Mouse (Mus musculus): ENCODE measurements at regions not wholly inside any gene's neighbourhood (a gene's known extent, or its start where the extent isn't known, plus 50 kb on each side); places are given as distances from the start of the nearest gene placed in this dataset.

DNA sequence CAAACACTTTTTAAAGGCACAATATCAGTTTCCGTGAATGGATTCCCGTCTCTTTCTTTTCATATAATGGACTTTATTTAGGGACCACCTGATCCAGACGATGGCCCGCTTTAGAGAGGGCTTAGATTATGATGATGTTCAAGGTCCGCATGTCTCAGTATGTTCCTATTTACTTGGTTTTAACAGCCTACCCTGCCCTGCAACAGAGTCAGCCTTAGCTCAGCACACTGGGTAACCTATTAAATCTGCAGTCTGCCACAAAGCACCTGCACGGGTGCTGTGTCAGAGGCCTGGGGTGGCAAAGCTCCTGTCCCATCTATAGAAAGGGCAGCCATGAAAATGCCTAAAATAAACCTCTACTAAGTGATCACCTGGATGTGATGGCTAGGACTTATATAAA lies 280.2 kb upstream of the Pkn2 start:
- Histone ChIP-seq H3K4me2 (replicated peaks; ENCODE audit: low read depth, low read length) (no peak overlapping the region), H3K27me3 (ENCODE audit: control insufficient read depth, insufficient read depth, low read length) (no peaks in the 10 kb centered on the region), H3K36me3 (ENCODE audit: control insufficient read depth, insufficient read depth, low read length) (no peaks in the 10 kb centered on the region), H3K27ac (ENCODE audit: low read length) (no peak overlapping the region), H3K9me3 (ENCODE audit: control insufficient read depth, low read depth, low read length) (no peaks in the 10 kb centered on the region), H3K9ac (replicated peaks; ENCODE audit: low read depth, low read length) (no peak overlapping the region), H3K4me3 (ENCODE audit: low read depth, low read length) (no peak overlapping the region), H3K4me1 (ENCODE audit: control insufficient read depth, insufficient read depth, low read length) (no peaks in the 10 kb centered on the region)
- WGBS, result 90% methylated on average over 6 of the region's 6 CpGs
- no peak for ATAC-seq (ENCODE audit: insufficient number of reproducible peaks, insufficient read depth, low FRiP score, low read depth)

DNA sequence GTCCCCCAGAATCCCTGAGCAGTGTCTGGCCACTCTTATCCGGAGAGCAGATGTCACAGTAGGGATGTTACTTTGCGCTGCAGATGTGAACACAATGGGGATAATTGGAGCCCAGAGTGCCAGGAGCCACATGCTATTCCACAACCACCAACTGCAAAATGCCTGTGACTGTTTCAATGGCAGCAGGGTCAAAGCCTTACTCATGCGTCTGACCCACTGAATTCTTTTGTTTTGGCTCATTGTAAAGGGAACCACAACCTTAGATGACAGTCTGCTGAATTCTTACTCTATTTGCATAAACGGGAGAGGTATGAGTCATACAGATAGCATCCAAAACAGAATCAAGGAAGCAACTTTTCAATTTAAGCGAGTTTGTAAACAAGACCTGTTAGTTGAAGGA lies 276.8 kb upstream of the Pkn2 start:
- Histone ChIP-seq H3K27ac (ENCODE audit: low read length) (no peak overlapping the region), H3K36me3 (ENCODE audit: control insufficient read depth, insufficient read depth, low read length) (no peaks in the 10 kb centered on the region), H3K9me3 (ENCODE audit: control insufficient read depth, low read depth, low read length) (no peaks in the 10 kb centered on the region), H3K4me1 (ENCODE audit: control insufficient read depth, insufficient read depth, low read length) (no peaks in the 10 kb centered on the region), H3K9ac (replicated peaks; ENCODE audit: low read depth, low read length) (no peak overlapping the region), H3K4me2 (replicated peaks; ENCODE audit: low read depth, low read length) (no peak overlapping the region), H3K27me3 (ENCODE audit: control insufficient read depth, insufficient read depth, low read length) (no peaks in the 10 kb centered on the region), H3K4me3 (ENCODE audit: low read depth, low read length) (no peak overlapping the region)
- WGBS, result 68% methylated on average over 5 of the region's 5 CpGs
- ATAC-seq (ENCODE audit: insufficient number of reproducible peaks, insufficient read depth, low FRiP score, low read depth), result no peak

DNA sequence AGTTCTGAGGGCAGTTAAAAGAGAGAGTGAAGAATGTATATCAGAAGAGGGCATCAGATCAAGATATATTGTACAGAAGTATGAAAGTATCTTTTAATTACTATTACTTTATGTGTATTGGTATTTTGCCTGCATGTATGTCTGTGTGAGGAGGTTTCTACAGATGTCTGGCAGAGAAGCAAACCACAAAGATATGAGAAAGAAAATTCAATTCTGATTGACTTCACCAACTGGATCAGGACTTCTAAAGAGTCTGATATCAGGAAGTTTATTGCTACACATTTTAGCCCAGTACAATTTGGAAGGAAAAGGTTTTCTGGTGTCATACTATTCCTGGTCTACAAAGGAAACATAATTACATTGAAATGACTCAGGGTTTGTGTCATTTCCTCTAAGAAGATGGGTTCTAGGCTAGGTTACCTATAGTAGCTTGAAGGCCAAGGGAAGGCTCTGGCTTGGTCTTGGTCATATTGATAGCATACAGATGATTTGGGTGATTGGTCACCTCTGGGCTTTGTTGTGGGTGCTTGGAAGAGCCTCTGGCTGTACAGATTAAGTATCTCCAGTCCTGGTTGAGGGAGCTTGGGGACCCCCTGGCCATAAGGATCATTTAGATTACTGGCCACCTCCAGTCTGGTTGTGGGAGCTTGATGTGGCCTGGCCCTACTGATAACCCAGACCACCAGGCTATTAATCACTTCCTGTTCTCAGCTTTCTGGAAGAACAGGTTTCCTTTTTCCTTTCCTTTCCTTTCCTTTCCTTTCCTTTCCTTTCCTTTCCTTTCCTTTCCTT lies 275.1 kb upstream of the Pkn2 start:
- no peaks in the 10 kb centered on the region for H3K4me1 ChIP-seq (ENCODE audit: control insufficient read depth, insufficient read depth, low read length)
- no peak overlapping the region for H3K27ac ChIP-seq (ENCODE audit: low read length)
- no peak overlapping the region for H3K4me2 ChIP-seq (replicated peaks; ENCODE audit: low read depth, low read length)
- H3K27me3 ChIP-seq (ENCODE audit: control insufficient read depth, insufficient read depth, low read length), result no peaks in the 10 kb centered on the region
- no peaks in the 10 kb centered on the region for H3K36me3 ChIP-seq (ENCODE audit: control insufficient read depth, insufficient read depth, low read length)
- H3K9ac ChIP-seq (replicated peaks; ENCODE audit: low read depth, low read length), result no peak overlapping the region
- no peak for ATAC-seq (ENCODE audit: insufficient number of reproducible peaks, insufficient read depth, low FRiP score, low read depth)
- H3K9me3 ChIP-seq (ENCODE audit: control insufficient read depth, low read depth, low read length), result no peaks in the 10 kb centered on the region
- no peak overlapping the region for H3K4me3 ChIP-seq (ENCODE audit: low read depth, low read length)

DNA sequence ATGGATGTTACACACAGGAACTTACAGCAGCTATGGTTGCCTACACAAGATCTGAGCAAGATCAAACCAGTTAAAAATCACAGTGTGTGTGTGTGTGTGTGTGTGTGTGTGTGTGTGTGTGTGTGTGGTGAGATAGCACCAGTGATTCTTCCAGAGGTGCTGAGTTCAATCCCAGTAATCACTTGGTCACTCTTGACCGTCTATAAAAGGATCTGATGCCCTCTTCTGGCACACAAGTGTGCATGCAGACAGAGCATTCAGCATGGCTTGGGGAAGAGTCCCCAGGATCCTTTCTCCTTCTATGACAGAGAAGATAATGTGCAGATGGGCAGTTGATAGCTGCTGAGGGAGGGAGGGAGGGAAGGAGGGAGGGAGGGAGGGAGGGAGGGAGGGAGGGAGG lies 274.4 kb upstream of the Pkn2 start:
- H3K4me3 ChIP-seq (ENCODE audit: low read depth, low read length), result no peak overlapping the region
- no peak for ATAC-seq (ENCODE audit: insufficient number of reproducible peaks, insufficient read depth, low FRiP score, low read depth)

DNA sequence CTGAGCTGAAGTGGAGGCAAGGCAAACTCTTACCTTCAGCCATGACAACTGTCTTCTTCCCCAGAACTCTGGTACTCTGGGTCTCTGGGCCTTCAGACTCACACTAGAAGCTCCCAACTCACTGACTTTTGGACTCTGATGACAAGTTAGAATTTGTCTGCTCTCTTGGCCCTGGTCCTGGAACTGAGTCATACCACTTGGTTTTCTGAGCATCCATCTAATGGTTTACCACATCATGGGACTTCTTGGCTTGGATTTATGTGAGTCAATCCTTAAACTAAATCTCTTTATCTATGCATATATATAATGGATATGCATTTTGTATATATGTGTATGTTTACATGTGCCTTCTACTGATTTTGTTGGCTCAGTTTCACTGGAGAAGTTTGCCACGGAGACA lies 273.8 kb upstream of the Pkn2 start:
- Histone ChIP-seq H3K9me3 (ENCODE audit: control insufficient read depth, low read depth, low read length) (no peaks in the 10 kb centered on the region), H3K4me2 (replicated peaks; ENCODE audit: low read depth, low read length) (no peak overlapping the region), H3K27me3 (ENCODE audit: control insufficient read depth, insufficient read depth, low read length) (no peaks in the 10 kb centered on the region), H3K27ac (ENCODE audit: low read length) (no peak overlapping the region), H3K9ac (replicated peaks; ENCODE audit: low read depth, low read length) (no peak overlapping the region), H3K4me1 (ENCODE audit: control insufficient read depth, insufficient read depth, low read length) (no peaks in the 10 kb centered on the region), H3K36me3 (ENCODE audit: control insufficient read depth, insufficient read depth, low read length) (no peaks in the 10 kb centered on the region), H3K4me3 (ENCODE audit: low read depth, low read length) (no peak overlapping the region)
- no peak for ATAC-seq (ENCODE audit: insufficient number of reproducible peaks, insufficient read depth, low FRiP score, low read depth)
- WGBS, result 91% methylated on average over 1 of the region's 1 CpGs

More for the DNA sequence above, 274.4 kb upstream of the Pkn2 start:
- 78% methylated on average over 1 of the region's 1 CpGs for WGBS
- Histone ChIP-seq H3K36me3 (ENCODE audit: control insufficient read depth, insufficient read depth, low read length) (no peaks in the 10 kb centered on the region), H3K27ac (ENCODE audit: low read length) (no peak overlapping the region), H3K4me1 (ENCODE audit: control insufficient read depth, insufficient read depth, low read length) (no peaks in the 10 kb centered on the region), H3K9ac (replicated peaks; ENCODE audit: low read depth, low read length) (no peak overlapping the region), H3K27me3 (ENCODE audit: control insufficient read depth, insufficient read depth, low read length) (no peaks in the 10 kb centered on the region), H3K9me3 (ENCODE audit: control insufficient read depth, low read depth, low read length) (no peaks in the 10 kb centered on the region), H3K4me2 (replicated peaks; ENCODE audit: low read depth, low read length) (no peak overlapping the region)

DNA sequence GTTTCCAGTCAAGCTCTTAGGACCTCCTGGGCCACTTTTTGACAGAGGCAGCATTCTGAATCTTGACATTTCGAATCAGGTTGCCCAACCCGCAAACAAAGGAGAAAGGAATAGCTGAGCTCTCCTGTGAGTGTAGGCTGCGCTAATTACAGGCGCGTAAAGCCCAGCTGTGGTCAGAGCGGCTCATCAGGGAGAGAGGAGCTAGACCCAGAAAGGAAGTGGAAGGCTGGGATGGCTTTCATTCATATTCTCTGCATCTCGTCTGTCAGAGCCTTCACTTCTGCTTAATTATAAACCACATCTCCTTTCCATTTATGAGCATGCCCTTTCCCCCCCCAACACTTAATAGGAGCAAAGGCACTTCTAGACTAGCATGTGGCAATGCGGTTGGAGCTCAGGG lies 265.7 kb upstream of the Pkn2 start:
- Histone ChIP-seq H3K9ac (replicated peaks; ENCODE audit: low read depth, low read length) (no peak overlapping the region), H3K27ac (ENCODE audit: low read length) (no peak overlapping the region), H3K9me3 (ENCODE audit: control insufficient read depth, low read depth, low read length) (no peaks in the 10 kb centered on the region), H3K36me3 (ENCODE audit: control insufficient read depth, insufficient read depth, low read length) (no peaks in the 10 kb centered on the region), H3K4me1 (ENCODE audit: control insufficient read depth, insufficient read depth, low read length) (no peaks in the 10 kb centered on the region), H3K4me2 (replicated peaks; ENCODE audit: low read depth, low read length) (no peak overlapping the region), H3K4me3 (ENCODE audit: low read depth, low read length) (no peak overlapping the region), H3K27me3 (ENCODE audit: control insufficient read depth, insufficient read depth, low read length) (no peaks in the 10 kb centered on the region)
- 64% methylated on average over 8 of the region's 8 CpGs for WGBS
- no peak for ATAC-seq (ENCODE audit: insufficient number of reproducible peaks, insufficient read depth, low FRiP score, low read depth)

DNA sequence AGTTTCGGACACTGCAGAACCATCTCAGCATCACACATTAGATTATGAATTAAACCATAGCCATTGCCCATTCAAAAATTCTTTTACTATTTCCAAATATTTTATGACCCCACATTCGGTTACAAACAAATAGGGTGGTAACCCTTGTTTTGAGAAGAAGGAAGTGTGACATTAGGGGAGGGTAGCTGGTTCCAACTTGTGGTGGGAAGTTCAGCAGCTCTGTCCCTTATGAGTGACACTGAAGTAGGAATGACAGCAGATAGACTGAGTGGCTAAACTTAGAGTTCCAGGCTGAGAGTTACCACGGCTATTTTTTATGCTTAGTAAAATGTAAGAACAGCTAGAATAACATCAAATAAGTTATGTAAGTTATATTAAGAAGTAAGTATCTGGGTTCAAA lies 257.1 kb upstream of the Pkn2 start:
- Histone ChIP-seq H3K4me2 (replicated peaks; ENCODE audit: low read depth, low read length) (no peak overlapping the region), H3K27me3 (ENCODE audit: control insufficient read depth, insufficient read depth, low read length) (no peaks in the 10 kb centered on the region), H3K4me3 (ENCODE audit: low read depth, low read length) (no peak overlapping the region), H3K9me3 (ENCODE audit: control insufficient read depth, low read depth, low read length) (no peaks in the 10 kb centered on the region), H3K27ac (ENCODE audit: low read length) (no peak overlapping the region), H3K36me3 (ENCODE audit: control insufficient read depth, insufficient read depth, low read length) (no peaks in the 10 kb centered on the region), H3K9ac (replicated peaks; ENCODE audit: low read depth, low read length) (no peak overlapping the region), H3K4me1 (ENCODE audit: control insufficient read depth, insufficient read depth, low read length) (no peaks in the 10 kb centered on the region)
- WGBS, result 92% methylated on average over 3 of the region's 3 CpGs
- no peak for ATAC-seq (ENCODE audit: insufficient number of reproducible peaks, insufficient read depth, low FRiP score, low read depth)

DNA sequence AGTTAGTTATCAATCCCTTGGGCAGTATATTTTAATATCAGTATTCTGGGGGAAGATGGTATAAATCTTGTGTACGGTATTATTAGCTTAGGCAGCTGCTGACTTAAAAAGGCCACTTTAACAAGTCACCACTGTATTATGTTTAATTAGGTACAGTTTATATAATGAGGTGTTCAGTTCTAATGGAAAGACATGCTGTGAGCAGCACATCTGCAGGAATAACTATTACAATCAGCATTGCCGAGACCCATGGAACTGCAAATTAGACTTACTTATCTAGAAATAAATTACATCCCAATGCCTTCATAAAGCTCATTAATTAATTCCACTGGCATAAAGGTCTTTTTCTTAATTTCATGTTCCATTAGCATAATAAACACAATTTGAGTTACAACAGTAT lies 252.7 kb upstream of the Pkn2 start:
- WGBS, result 83% methylated on average over 2 of the region's 2 CpGs
- H3K36me3 ChIP-seq (ENCODE audit: control insufficient read depth, insufficient read depth, low read length), result no peaks in the 10 kb centered on the region
- no peak overlapping the region for H3K4me2 ChIP-seq (replicated peaks; ENCODE audit: low read depth, low read length)
- no peak overlapping the region for H3K4me3 ChIP-seq (ENCODE audit: low read depth, low read length)
- no peaks in the 10 kb centered on the region for H3K4me1 ChIP-seq (ENCODE audit: control insufficient read depth, insufficient read depth, low read length)
- no peak overlapping the region for H3K9ac ChIP-seq (replicated peaks; ENCODE audit: low read depth, low read length)
- no peaks in the 10 kb centered on the region for H3K9me3 ChIP-seq (ENCODE audit: control insufficient read depth, low read depth, low read length)
- no peak for ATAC-seq (ENCODE audit: insufficient number of reproducible peaks, insufficient read depth, low FRiP score, low read depth)
- H3K27ac ChIP-seq (ENCODE audit: low read length), result no peak overlapping the region
- H3K27me3 ChIP-seq (ENCODE audit: control insufficient read depth, insufficient read depth, low read length), result no peaks in the 10 kb centered on the region

DNA sequence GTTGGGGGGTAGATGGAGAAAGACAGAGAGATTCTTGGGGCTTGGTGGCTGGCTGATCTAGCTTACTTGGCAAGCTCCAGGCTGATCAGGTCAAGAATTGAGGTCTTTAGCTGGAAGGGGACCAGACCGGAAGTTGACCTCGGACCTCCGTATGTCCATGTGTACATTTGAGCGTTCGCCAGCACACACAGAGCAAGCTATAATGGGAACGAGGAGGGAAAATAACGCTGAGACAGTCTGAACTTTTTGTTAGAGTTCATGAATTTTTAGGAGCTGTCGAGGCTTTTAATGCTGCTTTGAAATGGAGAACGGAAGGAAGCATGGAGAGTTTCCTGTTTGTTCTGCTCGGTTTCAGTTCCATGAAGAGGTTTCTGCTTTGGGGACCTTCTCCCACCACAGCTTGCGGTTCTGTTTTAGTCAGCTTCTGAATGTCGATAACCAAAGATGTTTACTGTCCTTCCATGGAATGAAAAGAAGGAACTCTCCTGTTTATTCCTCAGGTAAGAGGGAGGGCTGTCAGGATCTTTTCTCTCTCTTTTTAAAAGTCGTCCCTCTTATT lies 226.0 kb upstream of the Pkn2 start:
- no peaks in the 10 kb centered on the region for H3K9me3 ChIP-seq (ENCODE audit: control insufficient read depth, low read depth, low read length)
- 50% methylated on average over 13 of the region's 13 CpGs for WGBS
- no peaks in the 10 kb centered on the region for H3K36me3 ChIP-seq (ENCODE audit: control insufficient read depth, insufficient read depth, low read length)
- H3K27me3 ChIP-seq (ENCODE audit: control insufficient read depth, insufficient read depth, low read length), result no peaks in the 10 kb centered on the region
- H3K4me2 ChIP-seq (replicated peaks; ENCODE audit: low read depth, low read length), result no peak overlapping the region
- H3K9ac ChIP-seq (replicated peaks; ENCODE audit: low read depth, low read length), result no peak overlapping the region
- ATAC-seq (ENCODE audit: insufficient number of reproducible peaks, insufficient read depth, low FRiP score, low read depth), result no peak; the same call in 1 of the 2 replicates
- H3K4me3 ChIP-seq (ENCODE audit: low read depth, low read length), result no peak overlapping the region
- H3K27ac ChIP-seq (ENCODE audit: low read length), result no peak overlapping the region
- H3K4me1 ChIP-seq (ENCODE audit: control insufficient read depth, insufficient read depth, low read length), result 0 out of 2 replicates have a peak, but pooled peaks cover 5% of the 10 kb centered on the region

Measured in stomach, embryonic 14.5 days (tissue).